Comparison of ENCODE assay signal across 8 mouse cellular contexts in genomic region chr17:34606186-34607039, GRCm38 (mm10). TPM values are rescaled to one million over a fixed set of nuclear protein-coding genes. Genes with fewer than 3 reads are reported as not detected.
DNase-seq lines count a peak whose midpoint lies in the region; ATAC-seq and TF ChIP-seq lines count a peak whose summit lies in the region.

No protein-coding gene starts in this region.

- H3K36me3 ChIP-seq in hindbrain, postnatal 0 days (ENCODE audit: insufficient read depth, low read length) = peaks cover 8% of the 10 kb centered on the region
- H3K36me3 ChIP-seq in midbrain, embryonic 15.5 days (replicated peaks) = peaks cover 9% of the 10 kb centered on the region

- no peak for ATAC-seq in hindbrain, postnatal 0 days
- no peak for ATAC-seq in midbrain, embryonic 15.5 days (replicated peaks)

- H3K4me2 ChIP-seq in hindbrain, postnatal 0 days (ENCODE audit: low read depth, low read length) = peak overlapping the region; percentile 72
- peak overlapping the region; percentile 70 for H3K4me2 ChIP-seq in midbrain, embryonic 15.5 days

- peaks cover 24% of the 10 kb centered on the region for H3K4me1 ChIP-seq in hindbrain, postnatal 0 days (ENCODE audit: insufficient read depth, low read length)
- H3K4me1 ChIP-seq in midbrain, embryonic 15.5 days = peaks cover 52% of the 10 kb centered on the region

- DNase-seq in cerebellum, adult 9-11 months = peak; percentile 74
- no peak for DNase-seq in cerebellum, postnatal 10 days
- DNase-seq in thymus, postnatal 25 days = peak; percentile 21
- DNase-seq in thymus, postnatal 10 days (ENCODE audit: low spot score in 2 of 2) = no peak
- DNase-seq in hindbrain, postnatal 0 days (ENCODE audit: low spot score) = peak; percentile 15
- no peak for DNase-seq in urinary bladder, postnatal 10 days (ENCODE audit: low spot score)
- DNase-seq in adrenal gland, adult 8-10 months = no peak

- H3K9ac ChIP-seq in hindbrain, postnatal 0 days (replicated peaks; ENCODE audit: low read length) = peak overlapping the region; percentile 92
- peak overlapping the region; percentile 94 for H3K9ac ChIP-seq in midbrain, embryonic 15.5 days

- H3K27ac ChIP-seq in hindbrain, postnatal 0 days = peak overlapping the region; percentile 93
- H3K27ac ChIP-seq in midbrain, embryonic 15.5 days = peak overlapping the region; percentile 92

- TF ChIP-seq CTCF in hindbrain, postnatal 0 days (IDR thresholded peaks at IDR 0.05; ENCODE audit: low read depth) = no peak

- H3K9me3 ChIP-seq in hindbrain, postnatal 0 days (ENCODE audit: low read length) = no peaks in the 10 kb centered on the region
- no peaks in the 10 kb centered on the region for H3K9me3 ChIP-seq in midbrain, embryonic 15.5 days

- no peaks in the 10 kb centered on the region for H3K27me3 ChIP-seq in hindbrain, postnatal 0 days (ENCODE audit: insufficient read depth, low read length)
- H3K27me3 ChIP-seq in midbrain, embryonic 15.5 days (replicated peaks) = no peaks in the 10 kb centered on the region

- WGBS in hindbrain, postnatal 0 days = 15% methylated on average over 32 of the region's 32 CpGs
- 18% methylated on average over 32 of the region's 32 CpGs for WGBS in midbrain, embryonic 15.5 days

- H3K4me3 ChIP-seq in hindbrain, postnatal 0 days (ENCODE audit: low read length) = peak overlapping the region; percentile 77
- H3K4me3 ChIP-seq in midbrain, embryonic 15.5 days = peak overlapping the region; percentile 86

RNA-seq across cellular contexts. Expression of gene Agpat1, which starts 2.4 kb away (rescaled TPM):
- 306 and 322 TPM in 2 replicates for total RNA-seq in hindbrain, postnatal 0 days (2014; rRNA removed)
- 97.7 and 98.4 TPM in 2 replicates for polyA plus RNA-seq in hindbrain, postnatal 0 days (2015; fragmentation: Nextera tagmentation; extraction: Ambion mirVana)
- polyA plus RNA-seq in midbrain, embryonic 15.5 days (2015; fragmentation: Nextera tagmentation; extraction: Ambion mirVana) = 128 and 130 TPM in 2 replicates
- total RNA-seq in adrenal gland, adult 8-10 months (2022) = 100 to 1,000 TPM in 3 of 4 experiments, 10 to 100 TPM in 1; 84.6 to 108 (median 101) TPM

RNA-seq across cellular contexts. Expression of gene Rnf5, which starts 2.9 kb away (rescaled TPM):
- total RNA-seq in hindbrain, postnatal 0 days (2014; rRNA removed) = 61.9 and 65.3 TPM in 2 replicates
- 223 and 233 TPM in 2 replicates for polyA plus RNA-seq in hindbrain, postnatal 0 days (2015; fragmentation: Nextera tagmentation; extraction: Ambion mirVana)
- 306 and 313 TPM in 2 replicates for polyA plus RNA-seq in midbrain, embryonic 15.5 days (2015; fragmentation: Nextera tagmentation; extraction: Ambion mirVana)
- 100 to 1,000 TPM in 1 of 4 experiments, 10 to 100 TPM in 3; 72.6 to 101 (median 84.6) TPM for total RNA-seq in adrenal gland, adult 8-10 months (2022)

RNA-seq across cellular contexts. Expression of gene Ager, which starts 8.8 kb away (rescaled TPM):
- total RNA-seq in hindbrain, postnatal 0 days (2014; rRNA removed) = 1.8 and 2.0 TPM in 2 replicates
- 1.7 and 2.5 TPM in 2 replicates for polyA plus RNA-seq in hindbrain, postnatal 0 days (2015; fragmentation: Nextera tagmentation; extraction: Ambion mirVana)
- 1.7 and 1.8 TPM in 2 replicates for polyA plus RNA-seq in midbrain, embryonic 15.5 days (2015; fragmentation: Nextera tagmentation; extraction: Ambion mirVana)
- total RNA-seq in adrenal gland, adult 8-10 months (2022) = 1 to 10 TPM in 3 of 4 experiments, under 1 TPM in 1; 0.52 to 2.4 (median 1.4) TPM

RNA-seq across cellular contexts. Expression of gene Egfl8, which starts 9.4 kb away (rescaled TPM):
- total RNA-seq in hindbrain, postnatal 0 days (2014; rRNA removed) = 3.5 and 5.9 TPM in 2 replicates
- 6.5 and 7.4 TPM in 2 replicates for polyA plus RNA-seq in hindbrain, postnatal 0 days (2015; fragmentation: Nextera tagmentation; extraction: Ambion mirVana)
- 9.2 and 10.3 TPM in 2 replicates for polyA plus RNA-seq in midbrain, embryonic 15.5 days (2015; fragmentation: Nextera tagmentation; extraction: Ambion mirVana)
- 1 to 10 TPM; 1.7 to 3.5 (median 1.9) TPM for total RNA-seq in adrenal gland, adult 8-10 months (2022)

RNA-seq across cellular contexts. Expression of gene Pbx2, which starts 15.3 kb away (rescaled TPM):
- 63.1 and 67.1 TPM in 2 replicates for total RNA-seq in hindbrain, postnatal 0 days (2014; rRNA removed)
- polyA plus RNA-seq in hindbrain, postnatal 0 days (2015; fragmentation: Nextera tagmentation; extraction: Ambion mirVana) = 6.2 and 7.5 TPM in 2 replicates
- 10.2 and 10.7 TPM in 2 replicates for polyA plus RNA-seq in midbrain, embryonic 15.5 days (2015; fragmentation: Nextera tagmentation; extraction: Ambion mirVana)
- total RNA-seq in adrenal gland, adult 8-10 months (2022) = 10 to 100 TPM; 30.8 to 55.5 (median 44.0) TPM

Comparison
In these comparisons a context has a peak if more than half of its experiments do, and no peak if none do; other contexts are left out.
1. DNase-seq: peak in cerebellum, adult 9-11 months (single experiment), thymus, postnatal 25 days (single experiment) and hindbrain, postnatal 0 days (single experiment); none in cerebellum, postnatal 10 days (0 of 2), thymus, postnatal 10 days (0 of 2), urinary bladder, postnatal 10 days (single experiment) and adrenal gland, adult 8-10 months (single experiment).